Mouse (Mus musculus) layer of hippocampus, postnatal 25 days (tissue): Measurements from ENCODE around the gene Sytl1. TPM values are rescaled to one million over a fixed set of nuclear protein-coding genes. Genes with fewer than 3 reads are reported as not detected.

ENCODE experiments used
- DNase-seq, 2 experiments: peaks; one replicate each; pipeline ENCODE4 v3.0.0; 2022; ENCODE audit warnings: mixed read lengths in 2 of 2, low spot score in 1 of 2; ENCODE audit errors: extremely low spot score in 1 of 2
- total RNA-seq, 2 experiments: library from RNA; stranded (reverse); gene quantifications; 2 replicates each; pipeline ENCODE4 v1.2.3; 2021

The Sytl1 gene
- total RNA-seq, 2 experiments from 2014 or later = 0.37 to 0.54 TPM

DNA sequence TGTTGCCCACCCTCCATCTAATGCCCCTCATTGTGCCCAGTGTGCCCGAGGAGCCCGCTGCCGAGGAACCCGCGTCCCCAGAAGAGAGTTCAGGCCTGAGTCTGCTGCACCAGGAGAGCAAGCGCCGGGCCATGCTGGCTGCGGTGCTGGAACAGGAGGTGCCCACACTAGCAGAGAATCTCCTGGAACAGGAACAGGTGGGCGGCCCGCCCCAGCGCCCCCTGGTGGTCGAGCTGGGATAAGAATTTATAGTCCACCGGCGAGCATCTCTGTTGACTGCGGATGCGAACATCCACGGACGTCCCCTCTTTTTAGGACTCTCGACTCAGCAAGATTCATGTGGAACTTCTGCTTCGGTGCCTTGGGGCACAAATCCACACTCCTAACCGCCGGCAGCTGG, 12.3 kb downstream of the Sytl1 start:
- DNase-seq = peak; percentile 86 to 91

DNA sequence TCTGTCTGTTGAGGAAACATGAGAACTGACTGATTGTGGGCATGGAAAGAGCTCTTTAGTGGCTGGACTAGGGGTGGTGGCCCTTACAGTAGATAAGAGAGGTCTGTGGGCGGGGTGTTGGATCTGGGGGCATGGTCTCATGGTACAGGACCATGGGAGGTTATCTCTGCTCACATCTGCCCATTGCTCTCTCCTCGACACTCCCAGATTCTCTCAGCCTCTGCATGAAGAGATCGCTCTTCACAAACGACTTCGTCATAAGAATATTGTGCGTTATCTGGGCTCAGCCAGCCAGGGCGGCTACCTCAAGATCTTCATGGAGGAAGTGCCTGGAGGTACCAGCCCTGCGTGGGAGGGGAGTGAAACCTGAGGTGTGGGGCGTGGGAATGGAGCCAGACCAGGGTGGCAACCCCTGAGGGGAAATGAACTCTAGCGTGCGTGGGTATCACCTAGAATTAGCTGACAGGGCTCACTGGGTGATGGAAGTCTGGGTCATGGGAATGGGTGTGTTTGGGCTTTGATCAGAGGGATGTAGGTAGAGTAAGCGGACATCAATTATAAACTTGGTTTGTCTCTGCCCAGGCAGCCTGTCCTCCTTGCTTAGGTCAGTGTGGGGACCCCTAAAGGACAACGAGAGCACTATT, 15.0 kb downstream of the Sytl1 start:
- no peak for DNase-seq

DNA sequence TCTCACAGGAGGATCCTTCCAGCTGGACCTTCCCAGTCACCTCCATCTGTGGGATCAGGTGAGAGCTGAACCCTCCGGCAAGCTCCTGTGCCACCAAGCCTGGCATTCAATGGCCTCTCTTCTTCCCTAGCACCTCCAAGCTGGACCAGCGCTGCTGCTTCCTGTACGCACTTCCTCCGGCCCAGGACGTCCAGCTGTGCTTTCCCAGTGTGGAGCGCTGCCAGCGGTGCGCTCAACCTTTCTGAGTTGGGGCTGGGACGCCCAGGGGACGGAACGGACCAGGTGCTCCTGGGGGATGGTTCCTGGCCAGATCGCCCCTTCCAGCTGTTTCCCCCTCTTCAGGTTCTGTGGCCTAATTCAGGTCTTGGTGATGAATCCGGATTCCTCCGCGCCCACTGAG, 15.8 kb downstream of the Sytl1 start:
- DNase-seq = no peak

DNA sequence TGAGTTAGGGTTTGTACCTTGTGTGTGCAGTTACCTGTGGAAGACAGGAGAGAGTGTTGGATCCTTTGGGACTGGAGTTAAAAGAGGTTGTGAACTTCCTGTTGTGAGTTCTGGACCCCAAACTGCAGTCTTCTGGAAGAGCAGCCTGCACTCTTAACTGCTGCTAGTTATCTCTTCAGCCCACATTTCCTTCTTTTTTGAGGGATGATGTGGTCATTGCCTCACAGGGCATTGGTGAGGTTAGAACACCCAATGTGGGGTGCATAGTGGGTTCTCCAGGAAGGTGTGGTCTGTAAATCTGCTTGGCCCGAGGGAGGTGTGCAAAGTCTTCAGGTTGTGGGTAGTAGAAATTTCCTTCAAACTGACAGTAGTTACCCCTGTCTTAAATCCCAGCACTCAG, 18.6 kb downstream of the Sytl1 start:
- no peak for DNase-seq

DNA sequence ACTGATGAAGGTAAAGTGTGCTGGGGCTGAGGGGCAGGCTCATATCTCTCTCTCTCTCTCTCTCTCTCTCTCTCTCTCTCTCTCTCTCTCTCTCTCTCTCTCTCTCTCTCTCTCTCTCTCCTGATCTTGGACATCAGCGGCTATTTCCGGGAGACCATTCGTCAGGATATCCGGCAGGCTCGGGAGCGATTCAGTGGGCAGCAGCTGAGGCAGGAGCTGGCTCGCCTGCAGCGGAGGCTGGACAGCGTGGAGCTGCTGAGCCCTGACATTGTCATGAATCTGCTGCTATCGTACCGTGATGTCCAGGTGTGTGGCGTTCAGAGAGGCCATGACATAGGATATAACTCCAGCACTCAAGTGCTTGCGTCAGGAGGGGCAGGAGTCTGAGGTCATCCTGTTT, 19.4 kb downstream of the Sytl1 start:
- no peak for DNase-seq

DNA sequence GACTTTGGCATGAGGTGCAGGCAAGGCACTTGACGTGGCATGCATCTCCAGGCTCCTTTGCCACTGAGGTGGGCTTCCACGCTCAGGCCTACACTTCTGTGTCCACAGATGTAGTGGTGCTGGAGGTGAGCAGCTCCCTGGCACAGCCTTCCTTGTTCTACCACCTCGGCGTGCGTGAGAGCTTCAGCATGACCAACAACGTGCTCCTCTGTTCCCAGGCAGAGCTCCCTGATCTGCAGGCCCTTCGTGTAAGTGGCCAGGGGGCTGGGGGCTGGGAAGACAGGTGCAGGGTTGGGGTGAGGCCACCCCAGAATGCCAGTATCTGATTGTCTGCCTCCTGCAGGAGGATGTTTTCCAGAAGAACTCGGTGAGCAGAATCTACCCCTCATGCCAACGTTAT, 20.2 kb downstream of the Sytl1 start:
- DNase-seq = no peak

DNA sequence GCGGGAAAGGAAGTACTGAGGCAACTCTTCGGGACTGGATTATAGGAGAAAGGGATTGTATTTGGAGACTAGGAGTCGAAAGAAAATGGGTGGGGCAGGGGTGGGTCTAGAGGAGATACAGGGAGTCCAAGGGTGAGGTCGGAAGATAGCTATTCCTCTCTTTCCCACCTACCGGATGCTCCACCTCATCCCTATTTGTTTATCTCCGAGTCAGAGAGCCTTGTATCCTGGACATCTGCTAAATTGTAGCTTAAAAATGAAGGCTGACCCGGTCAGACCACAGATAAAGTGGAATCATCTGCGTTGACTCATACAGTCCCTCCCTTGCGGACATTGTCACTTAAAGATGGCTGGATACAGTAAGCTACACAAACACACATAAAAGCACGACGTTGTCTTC, 21.0 kb downstream of the Sytl1 start:
- no peak for DNase-seq

DNA sequence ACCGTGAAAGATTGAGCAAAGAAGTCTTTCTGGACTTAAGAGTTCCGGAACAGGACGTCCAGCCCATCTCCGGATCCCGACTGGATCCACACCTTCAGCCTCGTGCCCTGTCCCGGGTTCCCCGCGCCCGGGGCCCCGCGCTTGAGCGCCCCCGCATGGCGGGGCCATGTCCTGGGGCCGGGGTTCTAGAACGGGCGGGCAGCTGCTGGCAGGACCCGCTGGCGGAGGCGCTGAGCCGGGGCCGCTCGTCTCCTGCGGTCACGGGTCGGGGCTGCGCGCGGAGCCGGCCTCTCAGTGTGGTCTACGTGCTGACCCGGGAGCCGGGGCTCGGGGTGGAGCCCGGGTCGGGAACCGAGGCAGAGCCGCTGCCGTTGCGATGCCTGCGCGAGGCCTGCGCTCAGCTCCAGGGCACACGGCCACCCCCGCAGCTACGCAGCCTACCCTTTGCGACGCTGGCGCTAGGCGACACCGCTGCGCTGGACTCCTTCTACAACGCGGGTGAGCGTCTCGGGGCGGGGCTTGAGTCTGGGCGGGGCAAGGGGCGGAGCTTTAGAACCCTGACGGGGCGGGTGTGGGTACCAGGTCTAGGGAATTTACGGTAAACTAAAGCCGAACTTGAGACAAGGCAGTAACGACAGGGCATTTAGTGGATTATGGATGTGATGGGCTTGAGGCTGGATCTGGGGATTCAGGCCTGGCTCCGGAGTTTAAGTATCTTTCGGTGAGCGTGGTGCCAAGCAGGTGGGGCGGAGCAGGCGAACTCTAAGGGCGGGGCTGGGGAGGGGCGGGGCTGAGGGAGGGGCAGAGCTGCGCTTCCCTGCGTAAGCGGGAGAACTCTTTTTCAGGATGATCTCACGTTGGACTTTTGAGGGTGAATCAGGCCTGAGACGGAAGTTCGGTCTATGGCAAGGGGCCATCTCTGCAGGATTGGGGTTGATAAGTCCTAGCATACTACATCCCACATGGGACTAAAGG, 21.7 kb downstream of the Sytl1 start:
- DNase-seq = peak; percentile 76 to 81

DNA sequence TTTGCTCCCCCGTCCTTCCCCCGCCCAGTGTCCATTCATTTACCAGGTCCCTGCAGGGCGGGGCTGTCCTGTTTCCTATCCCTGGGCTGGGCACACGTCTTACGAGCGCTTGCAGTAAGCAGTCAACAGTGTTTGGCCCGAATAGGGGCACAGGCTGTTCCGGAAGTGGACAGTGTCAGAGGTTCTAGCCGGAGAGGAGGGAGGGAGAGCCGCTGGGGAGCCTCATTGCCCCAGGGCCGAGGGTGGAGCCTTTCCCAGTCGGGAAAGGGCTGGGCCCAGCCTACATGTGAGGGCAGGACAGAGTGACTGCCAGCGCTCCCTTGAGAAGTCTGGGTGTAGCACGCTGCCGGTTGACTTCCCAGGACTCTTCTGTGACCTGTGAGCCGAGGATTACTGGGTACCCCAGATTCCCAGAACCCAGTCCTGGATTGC, 22.4 kb downstream of the Sytl1 start, which contains the start of gene Map3k6:
Map3k6 (plus strand) TSS at position 329 of the 432 bp plus-strand sequence.
- DNase-seq = peak in 1 of 2 experiments; percentile 21

DNA sequence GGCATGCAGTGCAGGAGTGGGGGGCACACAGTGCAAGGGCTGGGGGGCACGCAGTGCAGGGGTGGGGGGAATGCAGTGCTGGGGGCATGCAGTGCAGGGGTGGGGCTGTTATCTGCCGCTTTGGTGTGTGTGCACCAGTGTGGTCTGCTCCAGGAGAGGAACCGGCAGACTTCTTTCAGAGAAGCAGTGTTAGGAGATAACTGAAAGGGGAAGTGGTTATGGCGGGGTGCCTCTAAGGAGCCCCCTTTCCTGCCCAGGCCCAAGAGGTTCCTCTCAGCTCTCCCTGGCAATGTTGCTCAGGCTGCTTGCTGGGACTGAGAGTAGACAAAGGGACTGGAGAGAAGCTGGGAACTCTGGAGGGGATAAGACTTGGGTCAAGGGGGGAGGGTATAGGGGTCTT, 25.0 kb downstream of the Sytl1 start:
- DNase-seq = no peak

DNA sequence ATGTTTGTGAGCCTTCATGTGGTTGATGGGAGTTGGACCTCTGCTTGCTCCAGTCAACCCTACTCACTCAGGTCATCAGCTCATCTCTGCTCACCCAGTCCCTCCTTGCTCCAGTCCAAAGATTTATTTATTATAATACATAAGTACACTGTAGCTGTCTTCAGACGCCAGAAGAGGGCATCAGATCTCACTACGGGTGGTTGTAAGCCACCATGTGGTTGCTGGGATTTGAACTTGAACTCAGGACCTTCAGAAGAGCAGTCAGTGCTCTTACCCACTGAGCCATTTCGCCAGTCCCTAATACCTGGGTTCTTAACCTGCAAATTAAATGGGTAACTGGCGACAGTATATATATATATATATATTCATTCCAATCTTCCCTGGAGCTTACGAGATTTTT, 27.5 kb downstream of the Sytl1 start:
- DNase-seq = no peak

DNA sequence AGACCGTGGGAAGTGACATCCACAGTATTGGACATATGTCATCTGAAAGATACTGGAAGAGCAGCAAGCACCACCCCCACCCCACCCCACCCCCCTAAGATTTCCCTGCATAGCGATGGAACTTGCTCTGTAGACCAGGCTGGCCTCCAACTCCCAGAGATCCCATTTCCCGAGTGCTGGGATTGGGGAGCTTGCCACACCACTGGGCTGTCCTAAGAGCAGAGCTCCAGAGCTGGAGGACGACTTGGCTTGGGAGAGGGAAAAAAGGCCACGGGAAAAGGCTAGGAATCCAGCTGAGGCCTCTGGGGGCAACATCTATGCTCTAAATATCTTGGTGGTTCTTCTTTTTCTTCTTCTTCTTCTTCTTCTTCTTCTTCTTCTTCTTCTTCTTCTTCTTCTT, 28.1 kb downstream of the Sytl1 start:
- no peak for DNase-seq

DNA sequence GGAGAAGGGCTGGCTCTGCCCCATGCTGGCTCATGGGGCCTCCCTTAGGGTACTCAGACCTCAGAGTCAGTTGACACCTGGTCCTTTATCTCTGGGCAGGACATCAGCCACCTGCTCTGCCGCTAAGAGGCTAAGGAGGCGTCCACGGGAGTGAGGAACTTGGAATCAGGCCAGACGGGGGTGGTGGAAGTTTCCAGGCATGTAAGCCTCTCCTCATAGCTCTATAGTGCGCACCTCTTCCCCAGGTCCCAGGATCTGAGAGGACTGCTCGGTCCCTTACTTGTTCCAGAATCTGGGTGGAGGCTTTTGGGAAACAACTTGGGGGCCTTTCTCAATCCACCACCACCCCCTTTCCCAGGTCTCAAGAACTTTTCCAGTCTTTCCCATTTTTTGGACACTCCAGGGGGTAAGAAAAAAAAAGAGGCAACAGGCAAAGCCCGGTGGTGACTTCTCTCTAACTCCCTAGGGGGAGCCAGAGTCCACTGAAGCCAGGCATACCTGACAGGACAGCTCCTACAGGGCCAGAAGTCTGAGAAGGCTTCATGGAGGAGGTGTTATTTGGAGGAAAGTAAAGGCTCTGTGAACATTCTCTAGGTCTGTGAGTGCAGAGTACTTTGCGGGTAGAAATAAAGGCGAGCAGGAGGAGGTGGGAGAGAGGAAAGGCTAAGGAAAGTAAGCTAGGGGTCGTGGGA, 29.5 kb downstream of the Sytl1 start:
- no peak for DNase-seq

DNA sequence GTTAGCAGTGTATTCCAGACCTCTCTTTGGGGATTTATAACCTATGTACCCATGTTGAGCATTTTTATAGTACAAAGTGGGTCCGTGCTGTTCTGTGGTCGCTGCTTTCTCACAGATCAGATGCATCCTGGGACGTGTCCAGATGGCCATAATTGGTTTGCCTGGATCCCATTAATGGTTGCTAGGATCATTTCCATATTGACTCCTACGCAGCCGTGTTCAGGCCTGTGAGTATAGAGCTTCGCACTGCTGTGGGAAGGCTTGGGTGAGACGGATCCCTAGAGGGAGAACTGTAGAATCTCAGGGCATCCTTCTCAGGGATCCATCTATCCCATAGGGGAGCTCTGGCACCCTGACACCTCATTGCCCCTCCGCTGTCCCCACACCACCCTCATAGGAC, 33.3 kb downstream of the Sytl1 start:
- DNase-seq = no peak

DNA sequence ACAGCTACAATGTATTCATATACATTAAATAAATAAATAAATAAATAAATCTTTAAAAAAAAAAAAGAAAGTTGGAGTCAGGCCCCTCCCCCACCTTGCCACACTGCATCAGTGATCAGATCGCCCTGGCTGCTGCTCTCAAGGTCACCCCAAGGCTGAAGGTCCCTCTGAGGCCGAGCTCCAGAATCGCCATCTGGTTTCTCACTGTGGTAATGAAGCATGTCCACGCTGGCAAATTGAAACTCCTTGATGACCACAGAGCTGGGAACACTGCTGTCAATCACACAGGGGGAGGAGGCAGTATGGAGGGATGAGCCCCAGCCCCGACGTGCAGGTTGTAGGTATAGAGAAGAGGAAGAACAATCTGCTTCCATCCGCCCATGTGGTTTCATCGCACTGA, 35.3 kb downstream of the Sytl1 start:
- no peak for DNase-seq

DNA sequence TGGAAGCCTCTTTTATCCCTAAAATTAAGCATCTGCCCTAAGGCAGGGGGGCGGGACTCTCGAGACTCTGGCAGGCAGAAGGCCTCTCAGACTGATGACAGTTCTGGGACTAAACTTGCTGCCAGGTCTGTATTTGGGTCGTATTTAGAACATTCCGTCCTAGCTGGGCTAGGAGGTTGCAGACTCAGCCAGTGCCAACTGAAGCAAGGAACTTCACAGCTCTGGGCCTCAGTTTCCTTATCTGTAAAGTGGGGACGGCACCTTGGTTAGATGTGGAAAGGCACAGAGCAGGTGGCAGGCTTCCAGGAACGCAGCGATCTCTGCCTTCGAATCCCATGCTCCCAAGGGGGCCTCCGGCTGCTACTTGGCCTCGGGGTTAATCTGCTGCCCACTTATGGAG, 36.8 kb downstream of the Sytl1 start:
- DNase-seq = no peak

DNA sequence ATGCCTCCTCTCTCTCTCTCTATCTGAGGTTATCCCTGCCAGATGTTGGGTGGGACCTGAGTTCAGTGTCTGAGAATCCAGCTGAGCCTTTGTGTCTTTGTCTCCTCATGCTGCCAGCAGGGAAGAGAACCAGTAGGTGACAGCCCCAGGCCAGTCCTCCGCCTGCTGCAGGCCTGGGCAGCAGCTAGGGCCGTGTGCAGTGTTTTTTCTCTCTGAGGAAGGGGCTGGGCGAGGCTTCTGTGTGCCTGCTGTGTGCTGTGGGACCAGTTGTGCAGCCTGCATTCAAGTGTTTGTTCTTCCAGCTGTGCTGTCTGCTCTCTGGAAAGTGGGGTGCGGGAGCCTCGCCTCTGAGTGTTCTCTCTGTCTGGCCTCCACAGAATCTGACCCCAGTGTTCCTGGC, 39.0 kb downstream of the Sytl1 start:
- DNase-seq = no peak

DNA sequence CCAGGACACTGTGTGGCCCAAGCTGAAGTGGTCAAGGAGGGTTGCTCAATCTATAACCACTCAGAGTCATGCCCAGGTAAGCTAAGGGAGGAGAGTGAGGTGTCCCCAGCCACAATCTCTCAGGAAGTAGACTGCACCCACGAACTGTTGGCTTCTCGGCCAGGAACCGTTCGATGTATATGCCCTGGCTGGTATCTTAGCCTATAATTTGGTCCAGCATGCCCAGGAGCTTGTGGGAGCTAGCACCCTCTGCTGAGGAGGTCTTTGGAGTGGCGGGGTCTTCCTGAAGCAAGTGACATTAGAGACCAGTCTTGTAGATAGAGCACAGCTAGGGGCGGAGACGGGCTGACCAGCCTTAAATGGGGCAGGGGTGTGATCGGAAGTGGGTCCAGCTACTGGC, 41.2 kb downstream of the Sytl1 start:
- no peak for DNase-seq

DNA sequence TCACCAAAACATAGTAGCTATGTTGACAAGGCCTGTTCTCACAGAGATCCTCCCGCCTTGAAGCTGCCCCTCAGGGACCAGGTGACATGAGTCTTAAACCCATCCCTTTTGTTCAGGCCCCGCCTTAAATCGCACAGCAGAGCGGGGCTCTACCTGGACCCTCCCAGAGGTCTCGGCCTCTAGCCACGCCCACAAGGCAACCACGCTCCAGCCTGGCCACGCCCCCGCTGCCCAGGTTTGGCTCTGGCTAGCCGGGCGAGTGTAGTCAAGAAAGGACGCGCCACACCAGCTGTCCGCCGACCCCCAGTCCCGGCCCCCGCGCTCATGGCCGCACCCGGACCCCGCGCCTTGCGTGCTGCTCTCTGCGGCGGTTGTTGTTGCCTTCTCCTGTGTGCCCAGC, 42.3 kb downstream of the Sytl1 start:
- DNase-seq = no peak

DNA sequence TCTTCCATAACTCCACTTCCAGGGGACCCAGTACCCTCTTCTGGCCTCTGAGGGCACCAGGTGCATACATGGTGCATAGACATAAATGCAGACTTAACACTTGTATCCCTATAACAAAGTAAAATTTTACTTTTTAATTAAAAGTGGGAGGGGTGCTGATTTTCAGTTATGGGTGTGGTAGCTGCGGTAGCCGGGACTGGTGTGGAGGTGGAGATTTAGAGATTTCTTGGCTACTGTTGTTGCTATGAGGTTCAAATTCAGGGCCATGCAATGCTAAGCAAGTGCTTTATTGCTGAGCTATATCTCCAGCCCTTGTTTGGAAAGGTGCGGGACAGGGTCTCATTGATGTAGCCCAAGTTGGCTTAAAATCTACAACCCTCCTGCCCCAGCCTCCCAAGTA, 44.2 kb downstream of the Sytl1 start:
- no peak for DNase-seq

DNA sequence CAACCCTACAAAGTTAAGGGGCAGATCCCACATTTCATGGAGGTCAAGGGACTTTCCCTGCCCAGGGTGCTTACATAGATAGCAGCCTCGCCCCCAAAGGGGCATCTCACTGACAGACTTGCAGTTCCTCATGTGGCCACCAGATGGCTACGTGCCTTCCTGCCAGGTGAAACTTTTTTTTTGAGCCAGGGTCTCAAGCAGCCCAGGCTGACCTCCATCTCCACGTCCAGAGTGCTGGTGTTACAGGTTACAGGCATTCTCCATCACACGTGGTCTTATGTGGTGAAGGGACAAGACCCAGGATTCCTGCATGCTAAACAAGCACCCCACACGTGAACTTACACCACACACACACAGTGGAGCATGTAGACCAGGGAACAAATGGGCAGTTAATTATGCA, 45.3 kb downstream of the Sytl1 start:
- peak in 1 of 2 experiments; percentile 70 for DNase-seq
